Mouse (Mus musculus): Measurements from ENCODE around the gene Lif. TPM values are rescaled to one million over a fixed set of nuclear protein-coding genes. Genes with fewer than 3 reads are reported as not detected.

The Lif gene
- total RNA-seq, 2 experiments from 2014 or later: 0.24 to 0.45 TPM

DNA sequence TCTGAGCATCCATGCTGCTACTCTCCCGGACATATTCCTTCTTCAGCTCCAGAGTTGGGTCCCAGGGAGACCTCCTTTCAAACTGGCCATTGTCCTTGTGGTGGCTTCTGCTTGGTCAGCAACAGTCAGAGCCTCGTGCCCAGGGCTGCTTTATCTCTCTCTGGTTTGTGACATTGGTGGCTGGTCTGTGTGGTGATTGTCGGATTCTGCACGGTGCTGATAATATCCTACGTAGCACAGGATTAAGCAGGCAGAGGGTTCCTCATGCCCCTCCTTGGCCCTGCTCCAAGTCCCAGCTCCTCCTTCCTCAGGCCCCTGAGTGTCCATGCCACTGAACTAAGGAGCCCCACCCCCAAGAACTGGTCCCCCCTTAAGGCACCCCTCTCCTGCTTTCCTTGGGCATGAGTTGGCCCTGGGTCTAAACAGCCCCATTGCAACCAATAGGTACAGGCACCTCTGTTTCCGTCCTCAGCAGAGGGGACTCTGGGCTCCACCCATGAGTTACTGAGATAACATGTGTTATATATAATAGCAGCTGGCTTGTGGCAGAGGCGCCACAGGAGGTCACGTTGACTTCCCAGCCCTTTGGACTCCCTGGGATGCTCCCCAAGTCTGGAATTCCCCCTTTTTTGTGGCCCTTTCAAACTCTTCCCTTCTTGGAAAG lies 35.0 kb downstream of the Lif start:
- DNase-seq: no peak
- intact Hi-C loops (cut with DNase I; ENCODE audit: low total_unique reads): no loop called here

DNA sequence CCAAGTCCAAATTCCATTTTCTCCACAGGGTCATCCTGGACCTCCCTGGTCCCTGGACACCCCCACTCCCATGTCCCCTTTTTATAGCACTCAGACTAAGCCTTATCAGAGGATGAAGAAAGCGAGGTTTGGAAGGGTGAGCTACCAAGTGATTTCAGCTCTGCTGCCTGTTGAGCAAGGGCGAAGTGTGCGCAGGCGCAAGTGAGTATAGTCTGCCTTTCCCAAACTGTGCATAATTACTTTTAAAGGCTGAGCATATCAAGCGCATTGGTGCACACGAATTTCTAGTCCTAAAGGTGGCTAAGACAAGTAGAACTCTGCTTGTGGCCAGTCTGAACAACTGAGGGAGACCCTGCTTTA lies 35.5 kb downstream of the Lif start:
- intact Hi-C loops (cut with DNase I; ENCODE audit: low total_unique reads): no loop called here
- DNase-seq: no peak

DNA sequence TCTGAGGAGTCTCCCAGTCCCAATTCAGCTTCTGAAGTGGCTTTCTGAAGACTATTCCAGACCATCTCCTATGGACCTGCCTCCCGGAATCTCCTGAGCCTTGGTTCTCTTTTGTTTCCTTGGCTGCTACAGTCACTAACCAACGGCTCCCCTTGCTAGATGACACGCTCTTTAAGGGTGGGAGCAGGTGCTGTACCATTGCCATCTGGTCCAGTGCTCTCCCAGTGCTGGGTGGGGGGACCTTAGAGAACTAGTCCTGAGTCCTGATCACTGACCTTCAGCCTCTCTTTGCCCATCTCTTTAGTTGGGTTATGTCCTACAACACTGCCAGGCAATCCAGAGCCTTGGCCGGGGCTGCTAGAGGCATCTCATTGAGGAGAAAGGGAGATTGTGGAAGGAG lies 36.1 kb downstream of the Lif start:
- intact Hi-C loops (cut with DNase I; ENCODE audit: low total_unique reads): no loop called here
- no peak for DNase-seq

DNA sequence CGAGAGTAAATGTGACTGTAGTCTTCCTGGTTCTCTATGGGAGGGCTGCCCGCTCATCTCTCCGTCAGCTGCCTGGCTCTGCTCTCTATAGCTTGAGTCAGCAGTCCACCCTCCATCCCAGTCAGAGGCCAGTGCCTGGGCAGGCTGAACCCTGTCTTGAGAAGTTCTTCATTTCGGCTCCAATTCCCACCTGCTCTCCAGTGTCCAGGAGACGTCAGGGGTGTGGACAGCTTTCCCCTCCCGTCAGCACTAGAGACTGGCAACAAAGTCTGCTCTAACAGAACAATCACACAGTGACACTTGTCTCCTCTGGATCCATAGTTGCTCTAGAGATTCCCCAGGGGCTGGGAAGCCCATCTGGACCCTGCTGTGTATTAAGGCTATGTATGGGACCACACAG lies 36.7 kb downstream of the Lif start:
- intact Hi-C loops (cut with DNase I; ENCODE audit: low total_unique reads): no loop called here
- no peak for DNase-seq

DNA sequence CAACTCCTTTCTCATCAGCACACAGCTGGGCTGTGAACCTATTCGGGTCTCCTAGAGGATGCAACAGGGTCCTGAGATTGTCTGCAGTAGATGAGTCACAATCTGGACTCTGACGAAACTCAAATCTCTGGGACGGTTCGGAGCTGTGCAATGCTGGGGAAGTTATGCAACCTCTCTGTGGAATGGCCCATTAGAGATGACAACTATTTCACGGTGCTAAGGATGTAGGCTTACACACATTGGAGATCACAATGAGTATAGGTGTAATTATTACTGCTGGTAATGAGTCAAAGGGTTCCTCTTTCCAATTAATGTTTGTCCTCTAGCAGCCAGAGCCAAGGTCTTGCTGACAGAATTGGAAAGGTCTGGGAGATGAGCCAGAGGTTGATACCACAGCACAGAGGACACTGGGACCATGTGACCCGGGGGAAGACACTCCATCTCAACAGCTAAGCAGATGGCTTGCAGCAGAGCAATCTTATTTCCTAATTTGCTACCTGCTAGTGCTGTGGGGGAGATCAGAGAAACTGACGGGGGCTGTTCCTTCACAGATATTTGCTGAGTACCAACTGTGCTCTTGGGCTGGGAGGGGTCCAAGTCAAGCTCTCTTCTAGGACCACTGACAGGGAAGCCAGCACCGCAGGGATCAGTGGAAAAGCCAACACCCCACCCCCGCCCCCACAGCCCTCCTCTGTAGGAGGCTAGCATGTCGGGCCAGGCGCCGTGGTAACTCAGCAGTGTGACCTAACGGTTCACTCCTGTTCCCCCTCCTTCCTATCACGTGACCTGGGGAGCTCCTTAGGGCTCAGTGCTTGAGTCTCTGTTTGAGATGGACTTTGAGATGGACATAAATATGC lies 37.4 kb downstream of the Lif start:
- intact Hi-C loops (cut with DNase I; ENCODE audit: low total_unique reads): no loop called here
- DNase-seq: peak; percentile 40

DNA sequence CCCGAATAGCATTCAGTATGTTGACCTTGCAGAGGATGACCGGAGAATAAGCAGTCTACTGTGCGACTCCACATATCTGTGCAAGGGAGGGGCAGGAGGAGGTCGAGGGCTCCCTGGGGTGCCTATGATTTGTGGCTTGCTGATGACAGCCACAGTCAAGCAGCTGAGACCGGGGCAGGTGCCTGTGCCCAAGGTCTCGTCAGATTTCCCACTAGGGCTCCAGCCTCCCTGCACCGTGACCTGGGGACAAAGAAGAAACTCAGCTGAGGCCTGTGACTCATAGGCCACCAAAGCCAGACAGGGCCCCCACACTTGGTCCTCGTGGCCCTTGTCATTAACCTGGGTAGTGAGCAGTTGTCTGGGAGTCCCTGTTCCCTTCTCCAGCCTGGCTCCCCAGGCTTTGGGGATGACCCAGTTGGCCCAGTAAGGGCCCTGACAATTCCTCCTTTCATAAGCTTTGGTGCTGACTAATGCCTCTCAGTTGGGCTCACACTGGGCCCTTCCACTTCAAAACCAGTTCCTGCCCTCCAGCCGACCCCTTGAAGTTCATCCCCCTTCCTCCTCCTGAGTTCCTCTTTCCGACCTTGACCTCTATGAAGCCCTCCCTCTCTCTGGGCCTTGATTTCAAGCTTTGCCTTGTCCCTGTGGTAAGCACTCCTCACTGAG lies 39.4 kb downstream of the Lif start:
- intact Hi-C loops (cut with DNase I; ENCODE audit: low total_unique reads): no loop called here
- DNase-seq: no peak

DNA sequence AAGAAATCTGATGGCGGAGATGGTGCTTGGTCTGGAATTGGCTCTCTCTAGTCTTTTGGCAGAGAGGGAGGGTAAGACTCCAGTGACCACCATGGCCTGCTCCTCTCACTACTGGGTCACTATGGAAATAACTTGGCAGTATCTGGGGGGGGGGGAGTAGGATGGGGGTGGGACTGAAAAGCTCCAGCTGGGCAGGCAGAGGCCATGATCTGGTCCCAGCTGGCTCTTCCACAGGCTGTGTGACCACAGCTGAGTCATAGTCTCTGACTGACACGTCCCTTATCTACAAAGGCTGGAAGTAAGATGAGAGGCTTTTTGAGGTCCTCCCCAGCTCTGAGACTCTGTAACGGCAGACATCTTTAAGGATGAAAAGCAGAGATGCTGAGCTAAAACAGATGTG lies 40.4 kb downstream of the Lif start:
- intact Hi-C loops (cut with DNase I; ENCODE audit: low total_unique reads): no loop called here
- no peak for DNase-seq

DNA sequence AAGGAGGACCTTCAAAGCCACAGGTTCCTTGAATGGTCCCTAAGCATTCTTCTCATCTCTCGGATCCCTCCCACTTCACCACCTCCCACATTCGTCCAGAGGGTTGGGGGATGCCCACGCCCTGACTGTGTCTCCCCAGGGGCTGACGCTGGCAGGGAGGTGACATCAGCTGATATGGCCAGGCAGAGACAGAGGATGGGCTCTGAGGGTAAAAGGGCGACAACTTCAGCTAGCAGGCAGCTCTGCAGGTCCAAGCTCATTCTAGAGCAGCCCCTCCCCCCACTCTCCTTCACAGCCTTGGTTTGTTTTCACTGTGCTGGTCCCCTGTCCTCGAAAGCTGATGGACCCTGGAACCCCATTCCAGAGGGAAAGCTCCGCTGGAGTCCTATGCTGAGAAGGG lies 41.3 kb downstream of the Lif start:
- intact Hi-C loops (cut with DNase I; ENCODE audit: low total_unique reads): no loop called here
- DNase-seq: no peak

DNA sequence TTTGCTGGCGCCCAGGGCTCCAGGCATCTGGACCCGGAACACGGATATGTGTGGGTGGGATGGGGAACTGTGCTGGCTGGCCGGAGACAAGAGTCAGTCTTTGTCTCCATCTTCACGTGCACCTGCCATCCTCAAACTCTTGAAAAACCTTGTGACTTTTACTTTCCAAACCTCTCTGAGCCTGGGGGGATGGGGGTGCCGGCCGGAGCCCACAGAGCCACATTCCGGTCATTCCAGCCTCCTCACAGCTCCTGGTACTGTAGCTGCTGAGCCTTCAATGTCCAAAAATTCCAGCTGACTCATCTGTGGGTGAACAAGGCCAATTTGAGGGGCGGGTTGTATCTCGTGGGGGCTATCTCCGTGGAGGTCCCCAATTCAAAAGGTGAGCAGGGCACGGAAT lies 41.8 kb downstream of the Lif start:
- no peak for DNase-seq
- intact Hi-C loops (cut with DNase I; ENCODE audit: low total_unique reads): no loop called here

DNA sequence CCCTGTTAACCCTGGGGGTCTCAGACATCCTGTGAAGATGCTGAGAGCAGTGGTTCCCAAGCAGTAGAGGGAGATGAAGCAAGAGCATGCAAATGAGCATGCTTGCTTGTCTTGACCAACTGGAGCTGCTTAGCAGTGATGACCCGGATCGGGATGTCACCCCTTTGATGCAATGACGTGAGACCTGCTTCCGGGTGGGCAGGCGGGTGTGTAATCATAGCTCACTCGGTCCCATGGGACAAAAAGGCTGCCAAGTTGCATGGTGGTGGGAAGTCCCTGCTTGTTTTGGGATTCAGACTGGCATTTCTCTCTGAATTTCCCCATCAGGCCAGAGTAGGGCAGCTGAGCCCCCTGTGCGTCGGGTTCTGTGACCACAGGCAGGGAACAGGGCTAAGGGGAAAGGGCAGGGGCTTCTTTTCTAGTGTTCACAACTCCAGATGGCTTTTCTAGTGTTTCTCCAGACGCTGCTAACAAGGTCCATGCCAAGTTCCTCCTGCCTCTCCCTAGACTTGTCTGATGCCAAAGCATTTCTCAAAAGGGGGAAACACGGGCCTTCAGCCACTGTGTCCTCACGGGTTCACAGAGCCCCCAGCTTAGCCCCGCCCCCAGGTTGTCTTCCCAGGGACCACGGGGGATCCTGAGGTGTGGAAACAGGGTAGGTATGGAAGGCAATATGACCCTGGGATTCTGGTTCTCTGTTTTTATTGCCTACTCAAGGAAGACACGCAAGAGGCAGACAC lies 42.5 kb downstream of the Lif start:
- intact Hi-C loops (cut with DNase I; ENCODE audit: low total_unique reads): no loop called here

DNA sequence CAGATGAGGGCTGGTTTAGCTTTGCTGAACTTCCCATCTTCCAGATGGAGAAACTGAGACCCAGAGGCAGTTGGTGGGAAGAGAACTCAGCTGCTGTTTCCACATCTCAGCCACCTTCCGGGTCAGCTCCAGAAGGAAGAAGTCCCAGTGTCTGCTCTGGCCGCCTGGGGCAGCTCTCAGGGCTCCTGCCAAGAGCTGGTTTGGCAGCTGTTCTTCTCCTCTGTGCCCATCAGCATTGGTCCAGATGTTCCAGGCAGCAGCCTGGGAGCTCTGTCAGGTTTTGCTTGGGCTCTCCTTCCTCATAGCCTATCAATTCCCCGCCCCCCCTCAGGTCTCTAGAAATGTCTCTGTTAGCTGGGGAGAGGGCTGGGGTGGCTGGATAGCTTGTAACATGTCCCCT lies 43.3 kb downstream of the Lif start:
- intact Hi-C loops (cut with DNase I; ENCODE audit: low total_unique reads): no loop called here
- peak; percentile 57 for DNase-seq

More for the DNA sequence above, 42.5 kb downstream of the Lif start:
- peak; percentile 70 for DNase-seq

DNA sequence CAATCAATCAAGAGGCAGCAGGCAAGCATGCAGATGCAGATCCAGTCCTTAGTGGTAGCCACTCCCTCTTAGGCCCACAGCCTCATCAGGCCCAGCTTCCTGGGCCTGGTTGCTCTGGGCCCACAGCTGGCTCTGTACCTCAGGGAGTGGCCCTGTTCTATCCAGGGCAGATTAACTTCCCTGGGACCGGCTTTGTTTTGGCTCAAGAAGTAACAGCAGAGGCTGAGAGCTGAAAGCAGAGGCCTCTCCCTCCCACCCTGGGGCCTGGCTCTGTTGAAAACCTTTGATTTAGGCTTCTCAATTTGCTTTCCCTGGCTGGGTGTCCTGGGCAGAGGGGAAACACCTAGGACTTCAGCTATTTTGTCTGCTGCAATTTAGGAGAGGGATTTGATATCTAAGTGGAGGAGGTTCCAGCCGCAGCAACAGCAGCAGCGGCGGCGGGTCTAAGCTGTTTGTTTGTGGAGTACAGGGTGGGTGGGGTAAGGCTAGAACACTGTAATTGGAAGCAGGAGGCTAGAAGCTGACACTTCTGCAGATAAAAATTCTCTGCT lies 45.1 kb downstream of the Lif start:
- peak; percentile 53 for DNase-seq
- intact Hi-C loops (cut with DNase I; ENCODE audit: low total_unique reads): no loop called here

DNA sequence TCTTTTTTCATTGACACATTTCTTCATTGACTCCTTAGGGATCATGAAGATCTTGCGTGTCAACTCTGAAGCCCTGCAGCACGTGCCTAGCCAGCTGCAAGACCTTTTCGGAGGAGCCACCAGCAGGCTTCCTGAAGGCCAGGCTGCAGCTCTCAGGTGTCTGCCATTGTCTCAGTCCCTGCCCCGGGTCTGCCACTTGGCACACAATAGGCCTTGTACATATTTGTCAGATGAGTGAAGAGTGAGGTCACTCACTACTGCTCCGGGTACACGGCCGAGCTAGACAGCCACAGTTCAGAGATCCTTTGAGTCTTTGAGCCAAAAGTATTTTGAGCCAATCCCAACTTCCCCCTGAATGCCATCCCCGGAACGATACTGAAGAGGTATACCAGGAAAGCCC lies 45.7 kb downstream of the Lif start:
- DNase-seq: peak; percentile 36
- intact Hi-C loops (cut with DNase I; ENCODE audit: low total_unique reads): no loop called here

DNA sequence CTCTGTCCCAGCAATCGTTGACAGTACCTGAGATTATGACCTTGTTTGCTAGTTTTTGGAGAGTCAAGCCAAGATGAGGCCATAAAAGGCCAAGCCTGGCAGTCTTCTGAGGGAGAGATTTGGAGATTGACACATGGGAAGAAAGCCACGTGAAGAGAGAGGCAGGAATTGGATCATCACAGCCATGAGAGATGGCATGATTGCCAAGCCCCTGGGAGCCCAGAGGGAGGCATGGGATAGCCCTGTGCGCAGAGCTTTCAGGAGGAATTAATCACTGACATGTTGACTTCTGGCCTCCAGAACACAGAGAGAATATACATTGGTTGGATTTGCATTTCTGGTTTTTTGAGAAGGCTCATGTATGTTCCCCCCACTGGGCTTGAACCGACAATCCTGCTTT lies 46.8 kb downstream of the Lif start:
- intact Hi-C loops (cut with DNase I; ENCODE audit: low total_unique reads): no loop called here

DNA sequence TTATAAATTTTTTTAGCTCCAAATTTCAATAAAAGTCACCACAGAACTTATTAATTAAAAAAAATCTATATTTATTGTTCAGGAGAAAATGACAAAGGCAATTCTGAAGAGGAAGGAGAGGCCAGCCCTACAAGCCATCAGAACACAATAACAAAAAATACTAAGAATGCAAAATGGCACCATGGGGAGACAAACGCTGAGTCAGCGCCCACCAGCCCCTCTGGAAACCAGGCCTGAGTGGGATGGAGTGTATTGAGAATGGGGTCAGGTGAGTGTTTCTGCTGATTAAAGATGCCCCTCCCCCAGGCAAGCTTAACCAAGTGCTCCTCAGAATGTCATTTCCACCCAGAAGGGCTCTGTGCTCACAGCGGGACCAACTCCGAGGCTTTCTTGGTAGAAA lies 47.7 kb downstream of the Lif start:
- DNase-seq: no peak
- intact Hi-C loops (cut with DNase I; ENCODE audit: low total_unique reads): no loop called here

More for the DNA sequence above, 46.8 kb downstream of the Lif start:
- no peak for DNase-seq

DNA sequence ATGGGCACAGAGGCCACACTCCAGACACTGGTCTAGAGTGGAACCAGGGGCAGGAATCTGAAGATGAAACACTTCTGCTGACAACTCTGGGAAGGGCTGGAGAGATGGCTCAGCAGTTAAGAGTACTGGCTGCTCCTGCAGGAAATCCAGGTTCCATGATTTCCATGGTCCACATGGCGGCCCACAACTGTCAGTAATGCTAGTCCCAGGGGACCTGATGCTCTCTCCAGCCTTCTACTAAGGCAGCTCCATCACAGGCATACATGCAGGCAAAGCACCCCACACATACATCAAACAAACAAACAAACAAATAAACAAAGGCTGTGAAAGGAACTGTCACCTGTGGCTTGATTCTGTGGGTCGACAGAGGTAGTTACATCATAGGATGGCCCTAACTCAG lies 48.7 kb downstream of the Lif start:
- intact Hi-C loops (cut with DNase I; ENCODE audit: low total_unique reads): no loop called here
- DNase-seq: no peak

DNA sequence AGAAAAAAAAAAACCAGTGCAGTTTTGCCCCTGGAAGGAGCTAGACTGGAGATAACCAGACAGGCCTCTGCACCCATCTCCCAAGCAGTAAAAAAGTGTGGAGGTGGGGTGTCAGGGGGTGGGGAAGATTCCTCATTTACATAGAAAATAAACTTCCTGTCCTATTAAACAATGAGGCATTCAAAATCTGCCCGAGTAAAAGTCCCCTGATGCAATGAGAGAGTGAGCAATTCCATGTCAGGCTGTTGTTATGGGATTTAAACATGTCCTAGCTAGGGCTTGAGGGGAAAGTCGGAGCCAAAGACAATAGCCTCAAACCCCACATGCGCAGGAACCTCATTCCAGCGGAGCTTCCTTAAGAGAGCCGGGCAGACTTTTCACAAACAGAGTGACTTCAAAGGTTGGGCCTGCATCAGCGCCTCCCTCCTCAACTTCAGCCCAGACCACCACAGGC lies 50.7 kb downstream of the Lif start:
- intact Hi-C loops (cut with DNase I; ENCODE audit: low total_unique reads): no loop called here
- no peak for DNase-seq

DNA sequence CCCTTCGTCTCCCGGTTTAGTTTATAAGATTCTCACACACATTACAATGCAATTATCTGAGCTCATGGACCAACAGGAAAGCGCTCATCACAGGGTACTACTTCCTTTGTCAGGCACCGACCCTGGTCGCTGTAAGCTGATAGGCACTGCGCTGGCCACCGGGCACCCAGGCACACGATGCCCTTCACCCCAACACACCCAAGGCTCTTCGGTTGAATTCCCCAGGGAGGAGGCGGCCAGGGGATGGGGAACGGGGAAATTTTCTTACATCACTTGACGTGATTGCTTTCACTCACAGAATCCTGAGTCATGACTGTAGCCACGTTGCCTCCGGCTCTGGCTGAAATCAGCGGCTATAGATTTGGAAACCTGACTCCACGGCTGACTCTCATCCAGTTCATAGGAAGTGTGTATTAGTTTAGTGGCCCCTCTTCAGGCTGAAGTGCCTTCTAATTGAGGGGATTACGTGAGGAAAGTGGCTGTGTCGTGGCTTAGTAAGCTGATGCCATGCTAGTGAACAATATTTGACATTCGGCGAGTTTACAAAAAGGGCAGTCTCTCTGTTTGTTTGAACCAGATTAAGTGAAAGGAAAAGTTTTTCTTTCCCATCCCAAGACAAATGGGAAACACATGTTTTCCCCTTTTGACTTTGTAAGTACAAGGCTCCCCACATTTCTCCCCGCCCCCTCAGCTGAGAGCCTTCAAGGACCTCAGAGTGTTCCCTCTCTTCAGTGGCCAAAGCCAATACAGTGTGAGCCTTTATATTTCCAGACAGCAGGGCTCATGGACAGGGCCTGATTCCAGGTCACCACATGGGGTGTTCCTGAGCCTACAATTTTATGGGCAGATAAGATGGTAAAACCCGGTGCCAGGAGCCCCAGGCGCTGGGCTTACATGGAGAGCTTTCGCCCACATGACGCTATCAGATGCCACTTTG lies 51.4 kb downstream of the Lif start:
- intact Hi-C loops (cut with DNase I; ENCODE audit: low total_unique reads): no loop called here
- DNase-seq: peak; percentile 60

DNA sequence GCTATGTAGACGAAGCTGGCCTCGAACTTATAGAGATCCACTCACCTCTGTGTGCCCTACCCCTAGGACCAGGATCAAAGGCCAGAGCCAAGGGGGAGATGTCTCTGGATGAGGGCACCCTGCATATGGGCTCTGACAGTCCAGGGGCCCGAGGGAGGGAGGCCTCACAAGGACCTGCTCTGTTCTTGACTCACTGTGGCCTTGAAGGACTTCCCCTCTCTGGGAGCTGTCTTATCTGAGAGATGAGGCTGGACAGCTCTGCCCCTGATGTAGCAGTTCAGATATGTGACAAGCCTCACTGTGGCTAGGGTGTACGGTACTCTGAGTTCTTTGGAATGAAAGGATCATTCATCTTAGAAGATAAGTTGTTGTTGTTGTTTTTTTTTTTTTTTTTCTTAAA lies 52.3 kb downstream of the Lif start:
- no peak for DNase-seq
- intact Hi-C loops (cut with DNase I; ENCODE audit: low total_unique reads): no loop called here
